Mouse (Mus musculus) G1E (cell line): Measurements from ENCODE around the gene Olfr766-ps1.

Source experiments
- CTCF ChIP-seq: IDR thresholded peaks from 2 replicates; pipeline ENCODE4 v1.5.1; 2012; ENCODE audit warnings: low read depth, low read length, inconsistent platforms, mixed read lengths
- GATA1 ChIP-seq: IDR thresholded peaks from 2 replicates; pipeline ENCODE4 v1.6.1; 2012; ENCODE audit warnings: borderline replicate concordance, low read length, inconsistent platforms, mixed read lengths
- GATA2 ChIP-seq: IDR thresholded peaks from 2 replicates; pipeline ENCODE4 v1.6.1; 2012; ENCODE audit warnings: low read depth, low read length, inconsistent platforms, borderline replicate concordance
- POLR2AphosphoS5 ChIP-seq: IDR thresholded peaks from 2 replicates; pipeline ENCODE4 v1.6.1; 2012; ENCODE audit warnings: low read depth, low read length, inconsistent platforms; ENCODE audit not compliant: insufficient replicate concordance
- TAL1 ChIP-seq: conservative IDR thresholded peaks from 2 replicates; pipeline ENCODE4 v1.6.1; 2012; ENCODE audit warnings: low read depth, low read length, inconsistent platforms, mixed read lengths

DNA sequence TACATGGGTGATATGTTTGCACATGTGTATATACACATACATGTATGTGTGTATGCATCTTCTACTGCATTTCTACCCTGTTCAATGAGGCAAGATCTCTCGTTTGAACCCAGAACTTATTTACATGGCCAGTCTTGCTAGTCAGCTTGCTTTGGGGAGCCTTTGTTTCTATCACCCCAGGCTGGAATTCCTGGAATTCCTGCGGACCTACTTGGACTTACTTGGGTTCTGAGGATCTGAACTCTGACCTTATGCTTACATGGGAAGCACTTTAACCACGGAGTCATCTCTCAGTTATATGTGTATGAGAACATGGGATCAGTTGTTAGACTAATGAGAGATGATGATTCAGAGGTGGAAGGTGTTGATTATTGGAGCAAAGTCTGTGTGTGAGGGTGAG, 32.5 kb upstream of the Olfr766-ps1 start:
- TF ChIP-seq CTCF = no peak
- no peak for TF ChIP-seq GATA1
- TF ChIP-seq TAL1 = no peak
- TF ChIP-seq GATA2 = no peak
- TF ChIP-seq POLR2AphosphoS5 = no peak
